Mouse (Mus musculus): ENCODE results near the gene Pdxp.

Gene Pdxp

DNA sequence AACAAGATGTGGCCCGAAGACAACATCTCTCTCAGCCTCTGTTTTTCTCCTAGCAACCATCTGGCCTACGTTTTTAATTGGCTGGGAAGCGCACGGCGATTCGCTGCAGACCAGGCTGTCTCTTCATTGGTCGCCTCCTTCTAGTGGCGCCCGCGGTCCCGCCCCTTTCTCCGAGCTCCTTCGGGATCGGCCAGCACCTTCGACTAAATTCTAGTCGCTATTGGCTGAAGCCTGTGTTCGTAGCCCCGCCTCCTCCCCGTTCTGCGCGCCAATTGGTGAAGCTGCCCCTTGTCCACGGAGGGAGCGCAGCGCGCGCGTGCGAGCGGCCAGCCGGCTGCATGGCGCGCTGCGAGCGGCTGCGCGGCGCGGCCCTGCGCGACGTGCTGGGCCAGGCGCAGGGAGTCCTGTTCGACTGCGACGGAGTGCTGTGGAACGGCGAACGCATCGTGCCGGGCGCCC, at the start of gene Pdxp:
Gene Pdxp, plus strand, starts transcription at position 288 of the 459 bp plus-strand sequence.
- peak; percentile 95 for DNase-seq (ENCODE audit: low spot score)

DNA sequence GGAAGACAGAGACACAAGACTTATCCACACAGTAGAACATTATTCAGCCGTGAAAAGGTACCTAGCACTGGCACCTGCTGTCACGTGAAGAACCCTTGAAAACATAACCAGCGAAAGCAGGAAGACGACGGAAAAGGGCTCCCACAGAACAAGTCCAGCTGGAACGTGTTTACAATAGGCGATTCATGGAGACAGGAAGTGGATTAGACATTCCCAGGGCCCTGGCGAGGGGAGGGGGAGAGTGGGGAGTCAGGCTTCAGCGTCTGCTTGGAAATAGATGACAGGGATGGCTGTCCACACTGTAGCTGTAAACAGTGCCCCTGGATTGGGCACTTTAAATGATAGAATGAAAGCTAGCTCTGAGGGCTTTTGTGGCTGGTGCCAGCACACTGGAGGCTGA, 45.3 kb upstream of the Pdxp start:
- peak; percentile 86 for DNase-seq (ENCODE audit: low spot score)

DNA sequence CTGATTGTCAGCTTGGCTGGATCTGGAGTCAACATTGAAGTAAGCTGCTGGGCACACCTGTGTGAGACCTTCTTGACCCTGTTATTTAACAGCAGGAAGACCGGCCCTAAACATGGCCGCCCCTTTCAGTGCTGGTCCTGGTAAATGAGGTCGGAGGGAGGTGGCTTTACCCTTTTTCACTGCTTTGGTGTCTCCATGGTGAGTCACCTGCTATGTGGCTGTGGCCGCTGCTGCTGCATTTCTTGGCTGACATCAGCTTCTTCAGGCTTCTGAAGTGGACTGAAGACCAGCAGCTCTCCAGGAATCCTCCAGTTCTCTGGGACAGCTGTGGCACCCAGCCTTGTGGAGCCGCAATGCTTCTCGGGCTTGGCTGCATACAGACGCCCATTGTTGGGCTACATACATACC, 44.9 kb upstream of the Pdxp start:
- no peak for DNase-seq (ENCODE audit: low spot score)

DNA sequence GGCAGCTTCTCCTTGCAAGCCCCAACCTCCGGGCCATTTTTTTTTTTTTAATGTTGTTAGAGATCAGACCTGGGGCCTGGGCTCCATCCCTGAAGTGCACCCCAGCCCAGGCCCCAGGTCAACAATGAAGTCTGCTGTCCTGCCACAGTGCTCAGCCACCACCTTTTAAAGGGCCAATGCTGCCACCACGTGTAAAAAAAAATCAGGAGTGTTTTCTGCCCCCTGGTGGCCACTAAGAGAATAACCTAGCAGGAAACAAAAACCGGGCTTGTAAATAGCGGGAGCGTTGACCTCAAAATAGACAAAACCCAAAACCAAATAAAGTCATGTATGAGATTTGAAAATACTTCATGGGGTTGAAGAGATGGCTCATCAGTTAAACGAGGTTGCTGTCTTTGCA, 43.9 kb upstream of the Pdxp start:
- DNase-seq (ENCODE audit: low spot score) = peak; percentile 66

DNA sequence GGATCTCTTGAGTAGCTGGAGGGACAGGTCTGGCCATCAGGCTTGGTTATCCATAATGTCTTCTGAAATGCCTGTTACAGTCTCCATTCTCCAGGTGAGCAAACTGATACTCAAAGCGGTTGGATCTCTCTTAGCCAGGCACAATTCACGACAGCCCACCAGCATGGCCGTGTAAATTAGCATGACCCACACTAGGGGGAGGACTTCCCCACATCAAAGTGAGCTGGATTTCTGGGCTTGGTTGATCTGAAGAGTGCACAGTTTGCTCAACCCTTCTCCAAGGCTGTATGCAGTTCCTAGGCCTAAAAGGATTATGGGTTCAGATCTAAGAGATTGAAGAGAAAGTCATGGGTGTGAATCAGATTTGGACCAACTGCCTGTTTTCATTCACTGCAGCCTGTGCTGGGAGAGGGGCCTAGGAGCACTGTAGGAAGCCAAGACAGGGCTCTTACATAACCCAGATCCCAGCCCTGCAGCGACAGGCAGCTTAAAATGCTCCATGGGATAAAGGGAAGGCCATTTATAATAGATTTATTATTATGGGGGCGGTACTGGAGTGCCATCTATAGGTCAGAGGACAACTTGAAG, 41.6 kb upstream of the Pdxp start:
- DNase-seq (ENCODE audit: low spot score) = no peak

DNA sequence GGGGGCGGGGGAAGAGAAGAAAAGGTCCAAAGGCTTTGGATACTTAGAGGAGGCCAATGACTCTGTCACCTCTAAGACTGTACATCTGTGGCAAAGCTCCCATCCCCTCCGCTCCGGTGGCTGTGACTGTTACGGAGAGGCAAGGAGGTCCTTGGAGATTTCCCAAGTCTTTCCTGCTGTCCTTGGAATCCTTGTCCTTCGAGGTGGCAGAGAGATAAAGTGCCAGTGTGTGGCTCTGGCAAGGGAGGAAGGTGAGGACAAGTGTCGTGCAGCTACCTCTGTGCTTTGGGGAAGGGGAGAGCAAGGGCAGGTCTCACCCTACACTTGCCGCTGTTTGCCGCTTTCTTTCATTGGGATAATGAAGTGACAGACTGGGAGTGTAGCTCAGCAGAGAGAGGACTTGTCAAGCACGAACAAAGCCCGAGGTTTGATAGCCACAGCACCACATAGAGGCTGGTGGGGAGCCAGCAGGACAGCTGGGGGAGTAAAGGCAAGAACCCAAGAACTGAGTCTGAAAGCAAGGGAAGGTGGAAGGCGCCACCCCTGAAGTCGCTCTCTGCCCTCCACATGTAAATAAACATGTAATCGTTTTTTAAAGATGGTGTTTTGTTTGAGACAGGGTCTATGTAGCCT, 39.8 kb upstream of the Pdxp start:
- DNase-seq (ENCODE audit: low spot score) = no peak

DNA sequence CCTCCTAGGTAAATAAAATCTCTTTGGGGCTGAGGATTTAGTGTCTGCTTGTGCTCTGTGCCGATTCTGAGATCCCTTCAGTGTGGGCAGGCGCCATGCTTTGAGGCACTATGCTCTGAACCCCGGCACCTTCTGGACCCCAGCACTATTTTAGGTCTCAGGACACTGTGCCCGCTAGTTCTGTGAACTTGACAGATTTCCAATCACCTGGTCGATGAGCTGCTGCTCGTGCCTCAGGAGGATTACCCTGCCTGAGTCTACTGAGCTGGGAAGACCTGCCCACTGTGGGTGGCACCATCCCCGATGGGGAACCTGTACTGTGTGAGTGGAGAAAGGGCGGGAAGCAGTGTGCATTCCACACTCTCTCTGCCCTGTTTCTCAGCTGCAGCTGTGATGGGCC, 38.7 kb upstream of the Pdxp start:
- DNase-seq (ENCODE audit: low spot score) = no peak

DNA sequence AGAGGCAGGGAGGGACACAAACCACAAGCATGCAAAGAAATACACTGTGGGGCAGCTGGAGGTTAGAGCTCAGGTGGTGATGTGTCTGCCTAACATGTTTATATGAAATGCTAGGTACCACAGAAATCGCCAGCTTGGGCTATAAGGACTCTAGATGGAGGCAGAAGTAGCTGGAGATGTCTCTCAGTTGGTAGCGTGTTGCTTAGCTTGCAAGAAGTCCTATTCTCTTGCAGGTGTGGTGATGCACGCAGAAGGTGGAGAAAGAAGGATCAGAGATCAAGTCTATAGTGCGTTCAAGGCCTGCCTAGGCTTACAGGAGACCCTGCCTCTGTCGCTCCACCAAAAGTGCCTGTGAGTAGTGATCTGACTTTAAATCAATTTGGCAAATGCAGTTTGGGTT, 38.2 kb upstream of the Pdxp start:
- no peak for DNase-seq (ENCODE audit: low spot score)

DNA sequence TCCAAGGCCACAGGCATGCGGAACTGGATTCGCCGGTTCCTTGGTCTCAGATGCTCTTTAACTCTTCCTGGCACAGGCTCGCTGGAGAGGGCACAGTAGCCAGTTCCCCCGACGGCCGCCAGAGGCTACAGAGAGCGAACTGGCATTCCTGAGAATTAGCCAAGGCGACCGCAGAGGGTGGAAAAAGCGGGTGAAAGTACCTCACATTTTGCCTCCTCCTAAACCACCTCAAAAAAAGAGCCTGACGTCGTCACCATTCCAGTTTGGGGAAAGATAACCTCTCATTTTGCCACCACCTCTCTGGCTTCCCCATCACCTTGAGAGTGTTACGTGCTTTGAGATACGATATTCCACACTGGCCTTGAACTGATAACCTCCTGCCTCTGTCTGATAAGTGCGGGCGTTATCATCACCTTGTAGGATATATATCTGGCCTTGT, 37.4 kb upstream of the Pdxp start:
- DNase-seq (ENCODE audit: low spot score) = peak; percentile 90

DNA sequence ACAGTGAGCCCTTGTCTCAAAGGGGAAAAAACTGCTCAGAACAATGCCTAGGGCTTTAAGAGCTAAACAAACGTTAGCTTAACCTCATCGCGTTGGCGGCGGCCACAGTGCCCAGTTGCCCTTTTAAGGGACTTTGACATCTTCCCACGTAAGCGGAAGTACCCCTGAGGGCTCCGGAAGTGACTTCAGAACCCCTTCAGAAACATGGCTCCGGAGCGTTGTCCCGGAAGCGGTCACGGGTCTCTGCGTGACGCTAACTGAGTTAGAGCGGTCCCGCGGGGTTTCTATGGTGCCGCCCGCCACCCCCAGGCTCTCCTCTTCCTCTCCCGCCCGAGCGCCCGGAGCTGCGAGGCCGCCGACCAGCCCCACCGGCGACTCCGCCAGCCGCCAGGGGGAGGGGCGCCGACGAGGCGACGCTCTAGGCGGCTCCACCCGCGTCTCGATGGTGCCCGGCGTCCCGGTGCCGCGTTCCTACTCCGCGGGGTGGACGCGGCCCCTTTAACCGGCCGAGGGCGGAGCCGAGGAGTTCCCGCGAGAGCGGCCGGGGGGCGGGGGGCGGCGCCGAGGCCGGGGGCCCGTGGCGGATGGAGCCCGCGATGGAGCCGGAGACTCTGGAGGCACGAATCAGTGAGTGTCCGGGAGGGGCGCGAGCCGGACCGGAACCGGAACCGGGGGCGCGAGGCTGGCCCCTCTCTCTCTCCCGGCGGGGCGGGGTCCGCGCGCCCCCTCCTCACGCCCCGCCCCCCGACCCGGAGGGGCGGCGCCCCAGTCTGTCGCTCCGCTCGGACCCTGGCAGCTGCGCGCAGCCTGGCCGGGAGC, 36.5 kb upstream of the Pdxp start, which contains the start of gene Gga1:
Gene Gga1, plus strand, starts transcription at position 200 of the 819 bp plus-strand sequence.
- DNase-seq (ENCODE audit: low spot score) = peak; percentile 97

DNA sequence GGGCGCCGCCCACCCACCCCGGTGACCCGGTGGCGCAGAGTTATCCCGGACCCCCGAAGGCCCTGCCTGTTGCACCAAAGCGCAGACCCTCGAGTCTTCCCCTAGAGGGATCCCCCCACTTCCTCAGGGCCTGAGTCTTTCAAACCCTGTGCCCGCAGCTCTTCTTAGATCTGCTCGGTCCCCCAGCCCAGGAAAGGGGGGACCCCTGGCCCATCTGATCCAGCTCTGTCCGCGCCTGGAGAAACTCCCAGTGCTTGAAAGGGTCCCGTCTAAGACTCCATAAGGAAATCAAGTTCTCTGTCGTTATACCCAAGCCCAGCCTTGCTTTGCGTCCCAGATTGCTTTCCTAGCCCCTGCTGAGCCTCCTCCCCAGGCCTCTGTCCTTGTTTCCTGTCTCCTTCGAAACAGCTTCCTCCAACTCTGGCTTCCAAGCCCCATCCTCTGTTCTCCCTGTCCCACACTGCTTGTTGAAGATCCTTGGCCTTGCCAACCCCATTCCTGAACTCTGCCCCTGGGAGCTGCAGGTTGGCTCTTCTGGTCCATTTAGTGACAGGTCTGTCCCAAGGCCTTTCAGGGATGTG, 35.8 kb upstream of the Pdxp start:
- DNase-seq (ENCODE audit: low spot score) = no peak

DNA sequence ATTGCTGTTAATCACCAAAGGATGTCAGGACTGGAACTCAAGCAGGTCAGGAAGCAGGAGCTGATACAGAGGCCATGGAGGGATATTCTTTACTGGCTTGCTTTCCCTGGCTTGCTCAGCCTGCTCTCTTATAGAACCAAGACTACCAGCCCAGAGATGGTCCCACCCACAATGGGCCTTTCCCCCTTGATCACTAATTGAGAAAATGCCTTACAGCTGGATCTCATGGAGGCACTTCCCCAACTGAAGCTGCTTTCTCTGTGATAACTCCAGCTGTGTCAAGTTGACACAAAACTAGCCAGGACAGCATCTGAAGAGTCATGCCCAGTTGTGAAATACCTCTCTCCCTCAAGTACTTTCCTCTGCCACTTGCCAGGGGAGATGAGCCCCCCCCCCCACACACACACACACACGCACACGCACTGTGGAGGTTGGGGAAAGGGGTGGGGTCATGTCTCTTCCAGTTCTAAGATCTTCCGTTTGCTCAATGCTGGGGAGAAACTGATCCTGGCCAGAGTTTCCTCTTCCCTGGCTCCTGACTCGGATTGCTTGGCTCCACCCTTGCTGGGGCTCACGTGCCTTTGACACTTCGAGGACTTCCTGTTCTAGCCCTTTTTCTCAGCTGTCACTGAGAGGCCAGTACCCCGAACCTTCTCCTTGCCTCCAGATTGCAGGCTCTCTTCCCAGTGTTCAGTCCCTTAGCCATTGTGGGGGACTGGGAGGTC, 34.8 kb upstream of the Pdxp start:
- DNase-seq (ENCODE audit: low spot score) = peak; percentile 71

DNA sequence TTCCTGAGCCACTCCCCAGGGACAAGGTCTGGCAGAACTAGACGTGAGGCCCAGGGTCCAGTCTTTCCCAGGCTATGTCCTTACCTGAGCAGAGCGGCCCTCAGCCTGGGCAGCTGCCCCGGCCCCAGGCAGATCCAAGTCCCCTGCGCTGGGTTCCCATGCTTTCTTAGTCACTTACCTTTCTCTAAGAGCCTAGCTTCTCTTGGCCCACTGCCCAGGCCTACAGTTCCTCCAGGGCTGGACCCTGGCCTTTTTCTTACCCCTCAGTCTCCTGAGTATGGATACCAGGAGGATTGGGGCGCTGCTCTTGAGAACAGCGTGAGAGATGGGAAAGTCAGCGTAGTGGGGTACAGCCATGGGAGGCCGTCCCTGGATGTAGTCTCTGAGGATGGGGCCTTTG, 33.3 kb upstream of the Pdxp start:
- DNase-seq (ENCODE audit: low spot score) = no peak

DNA sequence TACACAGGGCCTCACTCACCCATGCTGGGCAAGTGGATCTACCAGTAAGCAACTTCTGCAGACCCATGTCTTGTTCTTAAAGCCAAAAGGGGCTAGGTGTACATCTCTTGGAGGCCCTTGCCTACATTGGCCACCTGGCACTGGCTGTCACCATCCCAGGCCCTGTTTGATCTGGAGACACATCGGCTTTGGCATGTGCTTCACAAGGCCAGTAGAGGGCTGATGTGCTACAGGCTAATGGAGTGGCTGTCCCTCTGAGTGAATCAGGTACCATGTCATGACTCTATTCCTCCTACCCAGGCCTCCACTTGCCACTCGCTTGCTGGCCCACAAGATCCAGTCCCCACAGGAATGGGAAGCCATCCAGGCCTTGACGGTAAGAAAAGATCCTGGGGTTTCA, 31.9 kb upstream of the Pdxp start:
- no peak for DNase-seq (ENCODE audit: low spot score)

DNA sequence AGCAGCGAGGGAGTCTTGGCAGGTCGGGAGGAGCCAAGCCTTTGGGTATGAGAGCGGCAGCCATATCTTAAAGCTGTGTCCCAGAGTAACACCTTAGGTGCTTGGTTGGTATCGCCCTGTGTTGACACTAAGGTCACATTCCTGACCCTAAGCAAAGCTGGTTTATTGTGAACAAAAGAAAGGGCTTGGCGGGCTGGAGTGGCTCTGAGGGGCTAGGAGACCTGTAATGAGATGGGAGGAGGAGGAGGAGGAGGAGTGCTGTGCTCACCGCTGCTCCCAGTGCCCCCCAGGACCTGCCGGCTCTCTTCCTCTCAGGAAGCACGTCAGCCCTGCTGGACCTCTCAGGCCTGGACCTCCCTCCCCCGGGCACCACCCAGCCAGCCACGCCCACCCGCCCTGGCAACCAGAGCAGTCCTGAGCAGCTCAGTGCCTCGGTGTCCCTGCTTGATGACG, 24.3 kb upstream of the Pdxp start:
- DNase-seq (ENCODE audit: low spot score) = peak; percentile 31

DNA sequence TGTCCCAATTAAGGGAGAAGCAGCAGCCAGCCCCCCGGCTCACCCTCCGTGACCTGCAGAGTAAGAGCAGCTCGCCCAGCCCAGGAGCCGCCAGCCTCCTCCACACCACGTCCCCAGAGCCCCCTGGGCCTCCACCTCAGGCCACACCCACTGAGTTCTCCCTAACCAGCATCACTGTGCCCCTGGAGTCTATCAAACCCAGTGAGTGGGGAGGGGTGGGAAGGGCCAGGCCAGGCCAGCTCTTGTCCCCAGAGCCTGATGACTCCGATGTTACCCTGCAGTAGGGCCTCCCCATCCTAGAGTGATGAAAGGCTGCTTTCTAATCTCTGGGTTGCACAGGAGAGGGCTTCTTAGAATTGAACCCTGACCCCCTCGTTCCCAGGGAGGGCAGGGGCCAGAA, 21.3 kb upstream of the Pdxp start:
- DNase-seq (ENCODE audit: low spot score) = no peak

DNA sequence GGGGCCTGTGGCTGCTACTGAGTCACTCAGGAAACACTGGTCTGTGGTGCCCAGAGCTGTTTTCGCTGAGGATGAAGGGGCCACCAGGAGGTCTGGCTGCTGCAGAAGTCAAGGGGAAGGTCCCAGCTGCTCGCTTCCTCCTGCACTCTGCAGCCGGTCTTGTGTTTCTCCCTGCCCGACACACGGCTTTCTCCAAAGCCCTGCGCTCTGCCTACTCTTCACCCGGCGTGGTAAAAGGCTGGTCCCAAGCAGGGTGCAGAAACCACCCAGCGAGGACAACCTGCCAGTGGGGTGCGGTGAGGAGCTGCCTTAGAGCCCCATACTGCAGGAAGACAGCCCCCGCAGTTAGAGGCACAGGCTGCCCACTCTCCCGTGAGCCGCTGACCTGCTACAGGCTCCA, 19.0 kb upstream of the Pdxp start:
- DNase-seq (ENCODE audit: low spot score) = no peak

DNA sequence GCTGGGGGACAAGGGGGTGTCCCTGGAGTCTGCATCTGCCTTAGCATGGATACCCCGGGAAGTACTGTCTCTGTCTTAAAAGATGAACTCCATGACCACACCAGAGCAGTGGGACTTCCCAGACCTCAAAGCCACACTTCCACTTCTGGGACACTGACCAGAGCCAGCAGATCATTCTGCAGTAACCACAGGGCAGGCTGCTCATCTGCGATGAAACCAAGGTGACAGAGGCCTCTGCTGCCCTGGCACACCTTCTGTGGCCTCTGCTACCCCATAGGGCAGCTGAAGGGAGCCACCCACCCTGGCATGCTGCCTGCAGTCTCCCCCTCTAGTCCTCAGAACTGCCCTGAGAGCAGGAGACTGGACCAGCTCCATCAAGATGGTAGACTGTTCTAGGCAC, 18.0 kb upstream of the Pdxp start:
- no peak for DNase-seq (ENCODE audit: low spot score)

DNA sequence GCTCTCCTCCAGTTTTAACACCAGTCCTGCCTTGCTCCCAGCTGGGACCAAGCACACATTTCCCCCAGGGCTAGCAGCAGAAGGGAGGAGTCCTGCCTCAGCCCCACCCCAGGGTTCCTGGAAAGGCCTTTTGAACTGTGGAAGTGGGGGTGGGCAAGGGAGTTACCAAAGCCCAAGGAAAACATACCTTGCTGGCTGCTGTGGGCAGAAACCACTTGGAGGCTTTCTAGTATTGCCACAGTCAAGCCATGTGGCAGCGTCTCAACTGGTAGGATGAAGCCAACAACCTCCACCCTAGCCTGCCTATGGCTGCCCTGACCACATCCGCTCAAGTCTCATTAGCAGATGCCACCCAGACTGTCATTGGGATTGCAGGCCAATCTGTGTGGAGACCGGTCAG, 17.6 kb upstream of the Pdxp start:
- DNase-seq (ENCODE audit: low spot score) = peak; percentile 60

DNA sequence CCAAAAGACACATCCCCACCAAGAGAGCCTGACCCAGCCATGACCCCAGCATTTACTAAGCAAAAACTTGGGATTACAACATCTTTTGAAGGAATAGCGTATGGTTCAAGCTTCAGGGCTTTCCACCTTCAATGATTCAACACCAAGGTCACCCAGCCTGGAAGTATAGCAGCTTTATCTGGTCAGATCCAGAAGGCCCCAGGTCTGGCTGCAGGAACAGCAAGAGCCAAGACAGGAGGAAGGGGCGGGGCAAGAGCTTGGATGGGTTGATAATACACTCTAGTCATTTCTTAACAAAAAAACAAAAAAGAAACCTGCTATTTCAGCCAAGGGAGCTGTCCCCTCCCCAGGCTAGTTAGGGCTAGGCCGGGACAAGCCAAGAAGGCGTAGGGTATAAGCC, 16.2 kb upstream of the Pdxp start:
- no peak for DNase-seq (ENCODE audit: low spot score)

DNA sequence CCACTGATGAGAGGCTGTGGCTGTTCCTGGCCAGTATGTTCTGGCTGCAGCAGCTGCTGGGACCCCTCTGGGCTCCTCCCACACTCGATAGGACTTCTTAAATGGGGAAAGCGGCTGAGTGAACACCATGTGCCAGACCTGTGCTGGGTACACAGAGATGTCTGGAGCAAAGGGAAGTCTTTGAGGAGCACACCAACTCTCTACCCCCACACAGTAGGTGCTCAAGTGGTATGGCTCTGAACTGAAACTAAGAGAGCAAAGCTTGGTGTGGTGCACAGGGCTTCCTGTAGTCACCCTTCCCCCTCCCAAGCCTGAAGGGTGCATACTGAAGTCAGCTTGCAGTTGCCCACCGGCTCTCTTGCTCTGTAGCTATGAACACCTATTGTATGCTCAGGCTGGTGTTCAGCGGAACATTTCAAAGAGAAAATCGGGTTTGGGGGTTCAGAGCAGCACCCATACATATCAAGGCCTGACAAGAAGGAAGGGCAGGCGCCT, 15.2 kb upstream of the Pdxp start:
- DNase-seq (ENCODE audit: low spot score) = no peak

DNA sequence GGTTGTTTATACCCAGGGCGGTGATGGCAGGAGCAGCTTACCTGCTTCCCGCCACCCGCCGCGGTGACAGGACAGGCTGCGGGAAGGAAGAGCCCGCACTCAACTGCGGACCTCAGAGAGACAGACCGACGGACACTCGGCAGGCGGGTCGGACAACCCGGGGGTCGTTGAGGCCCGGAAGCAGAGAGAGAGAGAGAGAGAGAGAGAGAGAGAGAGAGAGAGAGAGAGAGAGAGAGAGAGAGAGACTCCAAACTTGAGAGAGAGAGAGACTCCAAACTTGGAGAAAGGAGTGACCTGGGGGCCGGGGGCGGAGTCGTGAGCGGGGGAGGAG, 14.3 kb upstream of the Pdxp start, which contains the start of gene Gm49510:
Gene Gm49510, plus strand, starts transcription at position 259 of the 331 bp plus-strand sequence.
- DNase-seq (ENCODE audit: low spot score) = no peak
